Mouse (Mus musculus): ENCODE results near the gene F11.

GRCm38 (mm10) chr8:45281630-45282029 lies 19.8 kb upstream of the F11 start:
- TF ChIP-seq POLR2A (IDR thresholded peaks at IDR 0.05; ENCODE audit: borderline replicate concordance, low read depth, low read length) (no peak), CTCF (IDR thresholded peaks at IDR 0.05; ENCODE audit: low read depth, low read length) (no peak)
